Mouse (Mus musculus) lung, postnatal 14 days (tissue): ENCODE results near the gene Maz.
A peak's percentile ranks its signal among the peaks of the same experiment; 100 is the strongest.

Experiments used
- DNase-seq: peaks from one replicate; pipeline ENCODE4 v3.0.0; 2021

Gene Maz

DNA sequence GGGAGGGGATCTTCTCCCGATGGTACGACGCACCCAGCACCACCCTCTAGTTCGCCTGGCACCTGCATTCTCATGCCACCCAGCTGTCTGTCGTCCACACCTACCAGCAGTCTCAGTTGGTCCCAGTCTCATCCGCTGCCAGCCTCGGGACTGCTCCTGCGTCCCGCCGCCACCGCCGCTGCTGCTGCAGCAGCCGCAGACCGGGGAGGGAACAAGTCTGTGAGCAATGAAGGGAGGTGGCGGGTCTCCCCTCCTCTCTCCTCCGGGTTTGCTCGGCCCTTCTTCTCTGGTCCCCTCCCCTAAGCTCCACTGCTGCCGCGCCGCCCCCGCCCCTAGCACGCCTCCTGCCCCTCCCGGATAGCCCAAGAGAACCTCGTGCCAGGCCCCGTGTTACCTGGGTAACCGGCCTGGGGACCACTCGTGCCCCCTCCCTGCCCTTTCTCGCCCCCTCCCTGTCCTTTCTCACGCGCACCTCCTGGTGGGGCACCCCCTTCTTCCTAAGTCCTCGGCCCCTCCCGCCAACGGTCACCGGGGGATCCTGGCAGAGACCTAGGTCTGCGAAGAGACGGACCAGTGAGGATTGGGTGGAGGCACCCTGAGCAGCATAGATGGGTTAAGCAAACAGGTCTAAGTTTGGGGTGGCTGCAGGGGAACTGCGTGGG lies 5.8 kb downstream of the Maz start, which contains the start of the genes Gm42742 and Prrt2:
Gene Gm42742 (minus strand): TSS at position 197 of the 662 bp plus-strand sequence.
Gene Prrt2 (minus strand): TSS at position 311 of the 662 bp plus-strand sequence.
- peak; percentile 45 for DNase-seq

DNA sequence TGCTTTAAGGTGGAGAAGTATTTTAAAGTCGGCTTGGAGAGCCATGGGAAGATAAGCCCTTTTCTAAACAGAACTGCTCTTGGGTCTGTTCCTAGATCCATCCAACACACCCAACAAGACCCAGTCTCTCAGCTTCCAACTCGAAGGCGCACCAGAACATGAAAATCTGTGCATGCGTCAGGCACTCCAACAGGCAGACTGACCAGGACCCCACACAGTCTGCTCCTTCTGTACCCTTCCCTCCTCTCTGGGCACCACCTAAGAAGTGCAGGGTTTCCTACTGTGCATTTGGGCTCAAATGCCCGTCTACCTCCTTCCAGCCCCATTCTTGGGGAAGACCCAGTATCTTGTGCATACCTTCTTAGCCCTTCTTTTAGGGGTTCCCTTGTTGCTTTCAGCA lies 6.3 kb downstream of the Maz start:
- no peak for DNase-seq

DNA sequence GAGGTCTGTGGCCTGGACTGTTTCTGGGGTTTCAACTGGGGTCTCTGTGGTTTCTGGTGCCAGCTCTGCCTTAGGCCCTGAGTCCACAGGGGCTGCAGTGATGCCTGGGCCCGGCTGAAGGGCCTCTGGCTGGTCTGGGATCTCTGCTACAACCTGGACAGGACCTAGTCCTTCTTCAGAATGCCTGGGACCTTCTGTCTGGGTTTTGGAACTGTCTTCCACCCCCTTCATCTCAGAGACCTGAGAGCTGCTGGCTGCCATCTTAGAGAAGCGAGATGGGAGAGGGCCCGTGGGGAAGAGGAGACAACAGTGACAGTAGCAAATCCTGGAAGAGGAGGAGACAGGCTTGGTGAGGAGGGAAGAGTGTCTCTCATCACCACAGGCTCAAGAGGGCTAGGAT lies 6.8 kb downstream of the Maz start:
- DNase-seq: no peak

GRCm38 (mm10) chr7:127019306-127019960 lies 7.4 kb downstream of the Maz start:
- DNase-seq: no peak

DNA sequence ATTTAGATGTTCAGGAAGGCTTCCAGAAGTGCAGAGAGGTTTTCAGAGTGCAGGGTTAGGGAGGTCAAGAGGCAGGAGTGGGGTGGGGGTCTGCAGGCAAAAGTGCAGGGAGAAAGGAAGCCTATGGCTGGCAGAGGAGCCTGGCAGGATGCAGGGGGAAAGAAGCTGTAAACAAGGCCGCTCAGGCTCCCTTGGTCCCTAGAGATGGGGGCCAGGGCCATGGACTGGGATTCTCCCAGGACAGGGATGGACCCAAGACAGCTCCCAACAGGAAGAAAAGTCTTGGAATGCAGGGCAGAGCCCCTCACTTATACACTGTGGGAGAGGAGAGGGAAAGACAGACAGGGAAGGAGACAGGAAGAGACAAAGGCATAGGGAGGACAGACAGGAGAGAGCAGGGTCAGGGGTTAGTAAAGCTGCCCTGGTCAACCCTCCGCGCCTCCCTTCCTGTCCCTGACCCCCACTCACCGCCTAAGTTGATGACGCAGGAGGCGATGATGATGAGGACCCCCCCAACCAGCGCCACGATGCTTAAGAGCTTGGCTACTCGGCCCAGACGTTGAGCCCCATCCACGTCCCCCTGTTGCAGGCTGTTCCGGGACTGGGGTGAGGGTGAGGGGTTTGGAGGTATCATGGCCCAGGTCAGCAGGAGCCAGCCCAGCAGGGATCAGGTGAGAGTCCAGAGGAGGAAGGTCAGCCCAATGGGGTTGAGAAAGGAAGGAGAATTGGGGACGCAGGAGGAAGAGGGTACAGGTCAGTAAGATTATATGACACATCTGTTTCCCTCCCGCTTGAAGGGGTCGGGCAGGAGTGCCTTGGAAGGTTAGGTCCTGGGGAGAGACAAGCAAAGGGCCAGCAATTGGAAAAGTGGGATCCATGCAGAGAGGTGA lies 8.2 kb downstream of the Maz start:
- no peak for DNase-seq

DNA sequence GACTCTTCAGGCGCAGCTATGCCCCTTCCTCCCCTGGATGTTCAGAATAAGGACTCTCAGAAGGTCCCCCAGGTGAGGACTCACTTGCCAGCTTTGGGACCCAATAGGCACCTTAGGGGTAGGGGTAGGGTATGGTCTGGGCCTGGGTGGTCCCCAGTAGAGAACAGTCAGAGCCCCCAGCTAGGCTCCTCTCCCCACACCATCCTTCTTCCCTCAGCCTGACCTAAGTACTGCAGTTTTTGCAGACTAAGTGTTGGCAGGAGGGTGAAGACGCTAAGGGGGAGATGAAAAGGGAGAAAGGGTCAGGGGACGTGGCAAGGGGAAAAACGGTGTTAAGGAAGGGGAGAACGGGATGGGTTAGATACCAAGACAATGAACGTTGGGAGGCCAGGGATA lies 8.9 kb downstream of the Maz start:
- no peak for DNase-seq

- peak; percentile 98 for DNase-seq
These were observed 9.6 kb downstream of the Maz start, which contains the start of gene Pagr1a for GRCm38 (mm10) chr7:127016971-127017949. Gene Pagr1a, minus strand, starts transcription at chr7:127017352.

DNA sequence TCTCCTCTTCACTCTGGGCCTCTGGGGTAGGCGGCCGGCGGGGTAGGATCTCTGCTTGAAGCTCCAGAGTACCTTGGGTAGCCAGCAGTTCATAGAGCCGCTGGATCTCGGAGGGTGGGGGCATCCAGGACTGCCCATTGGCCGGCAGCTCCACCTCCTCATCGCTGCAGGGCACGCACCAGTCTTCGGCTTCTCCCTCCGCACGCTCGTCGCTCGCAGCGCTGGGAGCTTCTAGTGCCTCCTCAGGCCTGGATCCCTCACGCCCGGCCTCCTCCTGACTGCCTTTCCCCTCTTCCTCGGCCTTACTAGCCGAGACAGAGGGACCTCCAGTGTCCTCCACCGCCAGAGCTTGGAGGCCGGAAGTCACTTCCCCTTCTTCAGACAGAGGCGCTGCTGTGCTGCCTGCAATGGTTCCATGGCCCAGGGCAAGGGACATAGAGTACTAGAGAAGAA lies 10.3 kb downstream of the Maz start:
- no peak for DNase-seq

DNA sequence TGATC lies 10.6 kb downstream of the Maz start, which contains the start of gene Pagr1b:
Gene Pagr1b (minus strand): TSS at position 4 of the 5 bp plus-strand sequence.
- DNase-seq: no peak

DNA sequence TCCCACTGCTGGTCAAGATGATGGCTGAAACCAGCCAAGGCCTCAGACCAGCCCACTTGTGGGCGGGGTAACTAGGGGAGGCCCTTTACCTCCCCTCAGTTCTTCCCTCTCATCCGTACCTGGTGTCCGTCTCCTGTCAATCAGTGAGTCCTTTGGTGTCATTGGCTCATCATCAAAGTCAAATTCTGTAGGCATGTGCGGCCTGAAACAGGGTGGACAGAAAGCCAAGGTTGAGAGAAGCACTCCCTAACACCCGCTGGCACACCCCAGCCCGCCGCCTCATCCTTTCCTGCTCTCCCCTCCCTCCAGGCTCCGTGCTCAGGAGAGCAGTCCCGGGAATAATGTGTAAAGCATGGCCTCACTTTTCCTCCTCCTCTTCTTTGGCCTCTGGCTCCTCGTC lies 10.8 kb downstream of the Maz start:
- peak; percentile 40 for DNase-seq

GRCm38 (mm10) chr7:127014993-127015392 lies 11.8 kb downstream of the Maz start:
- DNase-seq: no peak

DNA sequence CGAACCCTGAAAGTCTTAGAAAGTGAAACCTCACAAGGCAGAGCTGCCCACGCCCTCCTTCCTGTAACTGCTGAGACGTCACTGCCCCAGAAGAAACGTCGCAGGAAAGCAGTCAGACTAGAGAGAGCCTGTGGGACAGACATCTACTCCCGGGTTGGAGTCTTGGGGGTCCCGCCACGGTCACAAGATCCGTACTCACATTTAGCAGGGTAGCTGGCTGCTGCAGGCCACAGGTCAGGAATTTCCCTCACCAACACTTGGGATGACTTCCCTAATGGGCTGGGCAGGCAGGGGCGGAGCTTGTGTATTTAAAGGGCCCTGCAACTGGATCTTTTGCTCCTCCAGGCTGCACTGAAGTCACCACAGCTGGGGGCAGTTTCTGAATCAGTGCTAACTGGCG lies 12.5 kb downstream of the Maz start, which contains the start of gene Mvp:
Gene Mvp (minus strand): TSS at position 302 of the 400 bp plus-strand sequence.
- peak; percentile 72 for DNase-seq

GRCm38 (mm10) chr7:127013385-127013784 lies 13.5 kb downstream of the Maz start:
- DNase-seq: no peak

GRCm38 (mm10) chr7:127012845-127013244 lies 14.0 kb downstream of the Maz start:
- DNase-seq: no peak

GRCm38 (mm10) chr7:127012374-127012773 lies 14.5 kb downstream of the Maz start:
- no peak for DNase-seq

DNA sequence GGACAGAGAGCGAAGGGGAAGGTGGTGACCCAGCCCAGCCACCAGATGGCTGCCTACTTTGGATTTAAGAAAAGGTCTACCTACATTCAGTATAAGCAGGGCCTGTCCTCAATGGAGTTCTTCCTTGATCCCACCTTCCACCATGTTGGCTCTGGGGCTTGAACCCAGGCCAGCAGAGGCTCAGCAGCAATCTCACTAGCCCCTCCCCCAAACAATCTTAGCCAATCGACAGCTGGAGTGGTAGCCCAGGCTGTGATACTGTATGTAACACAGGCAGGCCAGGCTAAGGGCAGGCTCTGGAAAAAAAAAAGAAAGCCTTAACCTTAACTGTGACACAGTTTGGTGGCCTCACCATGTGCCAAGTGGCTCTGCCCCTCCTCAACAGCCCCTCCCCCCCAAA lies 15.1 kb downstream of the Maz start:
- DNase-seq: no peak

DNA sequence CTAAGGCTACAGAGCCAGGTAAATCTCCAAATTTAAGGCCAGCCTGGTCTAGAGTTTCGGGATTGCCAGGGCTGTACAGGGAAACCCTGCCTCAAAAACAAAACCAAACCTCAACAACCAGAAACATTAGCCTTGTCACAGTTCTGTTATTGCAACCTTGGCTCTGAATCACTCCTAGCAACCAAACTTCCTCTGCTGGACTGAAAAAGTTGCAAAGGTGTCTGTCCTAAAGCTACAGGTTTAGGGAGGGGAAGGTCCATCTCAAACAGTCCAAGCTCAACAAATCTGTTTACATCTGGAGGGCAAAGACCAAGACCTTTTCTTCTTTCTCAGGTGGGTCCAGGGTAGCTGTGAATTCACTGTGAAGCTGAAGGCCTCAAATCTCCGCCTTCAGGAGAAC lies 15.8 kb downstream of the Maz start:
- no peak for DNase-seq

GRCm38 (mm10) chr7:127009307-127010085 lies 17.3 kb downstream of the Maz start:
- no peak for DNase-seq

DNA sequence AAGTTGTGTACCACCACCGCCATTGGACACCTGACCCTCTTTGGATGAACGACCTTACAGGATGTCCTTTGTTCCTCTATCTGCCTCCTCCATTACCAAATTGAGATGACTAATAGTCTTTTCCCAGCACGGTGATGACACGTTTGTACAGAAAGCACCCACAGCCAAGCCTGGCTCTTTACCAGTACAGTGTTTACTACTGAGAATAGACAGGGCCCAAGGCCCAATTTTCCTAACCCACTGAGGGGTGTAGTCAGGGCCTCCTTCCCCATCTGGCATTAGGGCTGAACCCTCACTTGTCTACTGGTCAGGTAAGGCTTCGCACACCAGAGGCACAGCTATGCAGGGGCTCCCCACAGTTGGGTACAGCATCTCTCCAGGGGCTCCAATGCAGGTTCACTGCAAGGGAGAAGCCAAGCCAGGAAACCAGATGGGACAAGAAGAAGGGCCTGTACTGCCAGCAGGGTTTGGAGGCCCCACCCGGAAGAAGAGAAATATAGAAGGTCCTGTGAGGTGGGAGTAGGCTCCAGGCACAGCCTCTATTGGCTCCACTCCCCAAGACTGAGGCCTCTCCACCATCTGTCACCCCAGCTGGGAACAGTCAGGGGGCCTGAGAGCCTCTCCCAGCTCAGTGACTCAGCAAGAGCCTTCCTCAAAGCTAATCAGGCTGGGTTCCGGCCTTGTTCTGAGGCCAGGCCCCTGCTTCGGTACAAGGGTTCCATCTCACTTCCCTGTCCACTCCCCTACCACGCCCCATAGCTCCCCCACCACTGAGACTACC lies 18.4 kb downstream of the Maz start:
- peak; percentile 68 for DNase-seq

DNA sequence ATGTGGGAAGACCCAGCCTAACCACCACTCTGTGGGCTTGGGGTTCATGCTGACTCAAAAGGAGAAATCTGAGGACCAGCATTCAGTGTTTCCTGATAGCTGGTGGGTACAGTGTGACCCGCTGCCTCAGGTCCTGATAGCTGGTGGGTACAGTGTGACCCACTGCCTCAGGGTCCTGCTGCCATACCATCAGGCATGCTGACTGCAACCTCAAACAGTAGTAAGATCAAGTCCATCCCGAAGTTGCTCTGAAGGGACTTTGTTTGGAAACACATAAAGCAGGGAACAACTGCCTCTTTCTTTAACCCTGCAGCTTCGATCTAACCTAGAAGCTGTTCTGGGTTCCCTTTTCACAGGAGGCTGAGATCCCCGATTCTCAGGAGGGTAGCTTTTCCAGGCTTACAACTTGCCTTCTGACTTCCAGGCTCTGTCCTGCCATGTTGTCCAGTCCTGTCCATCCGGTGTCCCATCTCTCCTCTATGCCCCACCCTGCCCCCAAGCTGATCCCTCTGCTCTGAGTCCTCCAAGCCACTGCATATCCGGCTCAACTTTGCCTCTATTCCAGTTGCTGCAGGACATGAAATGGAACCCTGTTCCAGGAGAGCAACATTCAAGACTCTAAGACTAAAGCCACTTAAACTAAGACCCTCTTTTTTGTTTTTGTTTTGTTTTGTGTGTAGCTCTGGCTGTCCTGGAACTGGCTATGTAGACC lies 19.4 kb downstream of the Maz start:
- DNase-seq: no peak
